Mouse (Mus musculus) NIH3T3 (cell line): ENCODE data around the gene Psmb8.

Experiments used
- DNase-seq: peaks from one replicate; pipeline ENCODE4 v3.0.0-alpha.2; 2012; ENCODE audit warnings: low read depth

Gene Psmb8

GRCm38 (mm10) chr17:34193468-34193867, 4.1 kb upstream of the Psmb8 start:
- DNase-seq = no peak

GRCm38 (mm10) chr17:34194723-34195122, 2.8 kb upstream of the Psmb8 start:
- no peak for DNase-seq

- no peak for DNase-seq
These were observed 1.0 kb upstream of the Psmb8 start for GRCm38 (mm10) chr17:34196491-34196890.

- no peak for DNase-seq
These were observed 491 bp downstream of the Psmb8 start for GRCm38 (mm10) chr17:34197904-34198520.

- no peak for DNase-seq
These were observed 996 bp downstream of the Psmb8 start for GRCm38 (mm10) chr17:34198521-34198912.

GRCm38 (mm10) chr17:34199050-34199619, 1.6 kb downstream of the Psmb8 start:
- no peak for DNase-seq

GRCm38 (mm10) chr17:34200047-34200446, 2.5 kb downstream of the Psmb8 start:
- DNase-seq = no peak

- no peak for DNase-seq
These were observed 3.4 kb downstream of the Psmb8 start for GRCm38 (mm10) chr17:34200772-34201505.

GRCm38 (mm10) chr17:34201506-34202055, 4.1 kb downstream of the Psmb8 start:
- DNase-seq = no peak

- no peak for DNase-seq
These were observed 5.4 kb downstream of the Psmb8 start for GRCm38 (mm10) chr17:34202760-34203442.

- DNase-seq = peak; percentile 25
These were observed 5.9 kb downstream of the Psmb8 start, which contains the start of gene Tap2 for GRCm38 (mm10) chr17:34203444-34203843. Gene Tap2, plus strand, starts transcription at chr17:34203527.

- DNase-seq = peak; percentile 96
These were observed 6.9 kb downstream of the Psmb8 start for GRCm38 (mm10) chr17:34204303-34205010.

- DNase-seq = peak; percentile 55
These were observed 7.7 kb downstream of the Psmb8 start for GRCm38 (mm10) chr17:34205021-34205745.

GRCm38 (mm10) chr17:34205746-34206176, 8.2 kb downstream of the Psmb8 start:
- DNase-seq = peak; percentile 76

GRCm38 (mm10) chr17:34206731-34207130, 9.2 kb downstream of the Psmb8 start:
- no peak for DNase-seq

- DNase-seq = no peak
These were observed 9.9 kb downstream of the Psmb8 start for GRCm38 (mm10) chr17:34207456-34207855.

- no peak for DNase-seq
These were observed 10.3 kb downstream of the Psmb8 start for GRCm38 (mm10) chr17:34207866-34208265.

- DNase-seq = no peak
These were observed 10.9 kb downstream of the Psmb8 start for GRCm38 (mm10) chr17:34208421-34208820.

- peak; percentile 31 for DNase-seq
These were observed 12.2 kb downstream of the Psmb8 start for GRCm38 (mm10) chr17:34209680-34210079.

- peak; percentile 24 for DNase-seq
These were observed 13.1 kb downstream of the Psmb8 start for GRCm38 (mm10) chr17:34210599-34210998.
